Mouse (Mus musculus) C2C12 (cell line): Measurements from ENCODE around the gene Tom1l1.

ENCODE experiments used
- CEBPB ChIP-seq: IDR thresholded peaks from one replicate; pipeline ENCODE4 v1.6.1; 2011; ENCODE audit warnings: low read depth, mild to moderate bottlenecking, control low read depth, moderate library complexity
- CTCF ChIP-seq: IDR thresholded peaks from one replicate; pipeline ENCODE4 v1.5.1; 2011; ENCODE audit not compliant: control insufficient read depth, insufficient read depth, insufficient read length
- MYOD1 ChIP-seq: IDR thresholded peaks from one replicate; pipeline ENCODE4 v1.6.1; 2011; ENCODE audit warnings: low read depth; ENCODE audit not compliant: control insufficient read depth, insufficient read length

DNA sequence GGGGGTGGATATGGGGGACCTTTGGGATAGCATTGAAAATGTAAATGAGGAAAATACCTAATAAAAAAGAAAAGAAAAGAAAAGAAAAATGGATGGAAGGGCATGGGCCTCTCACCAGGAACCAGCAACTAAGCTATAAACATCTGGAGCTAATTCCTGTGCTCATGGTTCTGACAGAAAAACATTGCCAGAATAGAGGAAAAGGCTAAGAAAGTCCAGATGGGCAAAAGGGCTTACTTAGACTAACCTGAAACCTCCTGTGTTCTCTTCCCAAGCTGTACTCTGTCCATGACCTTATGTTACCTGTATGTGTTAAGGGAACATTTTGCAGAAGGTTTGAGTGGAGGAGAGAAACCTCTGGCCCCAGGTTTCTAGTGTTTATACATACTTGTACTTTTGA is 76.0 kb downstream of the Tom1l1 start:
- TF ChIP-seq CTCF: no peak
- no peak for TF ChIP-seq MYOD1
- TF ChIP-seq CEBPB: no peak
